Mouse (Mus musculus) adrenal gland, adult 2 months (tissue): ENCODE measurements at regions not wholly inside any gene's neighbourhood (a gene's known extent, or its start where the extent isn't known, plus 50 kb on each side); places are given as distances from the start of the nearest gene placed in this dataset.
"Not testable (repeated sequence)": the region's sequence is repeated elsewhere in the genome, so short reads cannot be mapped to it uniquely, and the experiment has no call there.

Experiments used
- DNase-seq: peaks from one replicate; pipeline ENCODE4 v3.0.0; 2021

- DNase-seq: not testable (repeated sequence)
These were observed 200.8 kb downstream of the Gm21738 start for GRCm38 (mm10) chr14:19217916-19218315.

GRCm38 (mm10) chr14:19208507-19208906, 210.2 kb downstream of the Gm21738 start:
- DNase-seq: peak; percentile 30

GRCm38 (mm10) chr14:19180203-19180602, 238.5 kb downstream of the Gm21738 start:
- not testable (repeated sequence) for DNase-seq

GRCm38 (mm10) chr14:19178060-19178459, 240.7 kb downstream of the Gm21738 start:
- not testable (repeated sequence) for DNase-seq

- no peak for DNase-seq
These were observed 243.4 kb downstream of the Gm21738 start for GRCm38 (mm10) chr14:19175288-19175687.

- not testable (repeated sequence) for DNase-seq
These were observed 248.3 kb downstream of the Gm21738 start for GRCm38 (mm10) chr14:19170300-19171022.

- DNase-seq: no peak
These were observed 251.9 kb downstream of the Gm21738 start for GRCm38 (mm10) chr14:19166821-19167220.

GRCm38 (mm10) chr14:19139875-19140274, 245.8 kb upstream of the Ube2e2 start:
- DNase-seq: not testable (repeated sequence)

GRCm38 (mm10) chr14:19131532-19131931, 237.5 kb upstream of the Ube2e2 start:
- no peak for DNase-seq
